Mouse (Mus musculus) hindbrain, embryonic 11.5 days (tissue): ENCODE measurements around the gene Cdh24. TPM values are rescaled to one million over a fixed set of nuclear protein-coding genes. Genes with fewer than 3 reads are reported as not detected.

Experiments
- ATAC-seq: fragments of 200-750 bp; cut with Nextera tagmentation; 2 replicates; pipeline ENCODE4 v1.8.0; 2017; ENCODE audit warnings: mild to moderate bottlenecking, moderate TSS enrichment, moderate library complexity; ENCODE audit not compliant: low FRiP score
- DNase-seq: peaks from one replicate; pipeline ENCODE4 v3.0.0-alpha.2; 2015; ENCODE audit warnings: low spot score
- H3K27ac ChIP-seq: fragments of 300-500 bp; sonication (generic); 2 replicates; pipeline ENCODE4 v1.5.1; 2014; ENCODE audit warnings: mild to moderate bottlenecking, low read depth, low read length
- H3K27me3 ChIP-seq: fragments of 300-500 bp; sonication (generic); 2 replicates; pipeline ENCODE4 v1.6.1; 2014; ENCODE audit warnings: mild to moderate bottlenecking, low read length, moderate library complexity, mixed read lengths; ENCODE audit not compliant: control insufficient read depth, insufficient read depth
- H3K36me3 ChIP-seq: fragments of 300-500 bp; sonication (generic); 2 replicates; pipeline ENCODE4 v1.6.1; 2014; ENCODE audit warnings: mild to moderate bottlenecking, low read length, moderate library complexity, mixed read lengths; ENCODE audit not compliant: control insufficient read depth, insufficient read depth
- H3K4me1 ChIP-seq: fragments of 300-500 bp; sonication (generic); replicated peaks from 2 replicates; pipeline ENCODE4 v1.6.1; 2014; ENCODE audit warnings: low read length, mixed read lengths; ENCODE audit not compliant: control insufficient read depth, insufficient read depth
- H3K4me2 ChIP-seq: fragments of 300-500 bp; sonication (generic); replicated peaks from 2 replicates; pipeline ENCODE4 v1.6.1; 2014; ENCODE audit warnings: mild to moderate bottlenecking, low read depth, low read length
- H3K4me3 ChIP-seq: fragments of 300-500 bp; sonication (generic); 2 replicates; pipeline ENCODE4 v1.5.1; 2014; ENCODE audit warnings: low read depth, low read length
- H3K9ac ChIP-seq: fragments of 300-500 bp; sonication (generic); 2 replicates; pipeline ENCODE4 v1.6.1; 2014; ENCODE audit warnings: low read depth, low read length
- H3K9me3 ChIP-seq: fragments of 300-500 bp; sonication (generic); 2 replicates; pipeline ENCODE4 v1.6.1; 2016; ENCODE audit warnings: low read length; ENCODE audit not compliant: control insufficient read depth
- WGBS: fragments of 180-500 bp; shearing (Covaris S2); extraction: QIAGEN DNeasy Blood & Tissue Kit; methylation state at CpG from one replicate; pipeline ENCODE4 v1.1.7; 2014; 5-methylcytosine and 5-hydroxymethylcytosine counted together
- polyA plus RNA-seq: library from polyadenylated mRNA; unstranded; fragments of >200 nt; fragmentation: Nextera tagmentation; extraction: Ambion mirVana; gene quantifications from 2 replicates; pipeline ENCODE4 v1.2.1, GENCODE M21; 2014

Gene Cdh24
- polyA plus RNA-seq, 1 experiment from 2014 or later, result 8.1 TPM

GRCm38 (mm10) chr14:54609245-54609644 lies 31.9 kb downstream of the Cdh24 start:
- 82% methylated on average over 4 of the region's 4 CpGs for WGBS
- Histone ChIP-seq H3K4me3 (no peak overlapping the region), H3K4me1 (no peaks in the 10 kb centered on the region), H3K27me3 (no peaks in the 10 kb centered on the region), H3K9me3 (no peaks in the 10 kb centered on the region), H3K4me2 (no peak overlapping the region), H3K9ac (no peak overlapping the region), H3K36me3 (no peaks in the 10 kb centered on the region), H3K27ac (no peak overlapping the region)
- ATAC-seq (no peak), DNase-seq (no peak)

- Histone ChIP-seq H3K4me2 (no peak overlapping the region), H3K27ac (no peak overlapping the region), H3K36me3 (no peaks in the 10 kb centered on the region), H3K4me1 (no peaks in the 10 kb centered on the region), H3K9me3 (no peaks in the 10 kb centered on the region), H3K9ac (no peak overlapping the region), H3K27me3 (no peaks in the 10 kb centered on the region), H3K4me3 (no peak overlapping the region)
- WGBS, result 37% methylated on average over 8 of the region's 8 CpGs
- no peak for DNase-seq
- ATAC-seq, result no peak
Measured at GRCm38 (mm10) chr14:54607226-54607625, 33.9 kb downstream of the Cdh24 start.

- Histone ChIP-seq H3K4me3 (peak within 1 kb of the TSS; percentile 37), H3K4me2 (peak within 1 kb of the TSS; percentile 43), H3K36me3 (no peaks in the 10 kb centered on the region), H3K27me3 (no peaks in the 10 kb centered on the region), H3K27ac (peak within 1 kb of the TSS; percentile 55; the same call in 1 of the 2 replicates), H3K4me1 (no peaks in the 10 kb centered on the region), H3K9ac (peak within 1 kb of the TSS; percentile 53; the same call in 1 of the 2 replicates), H3K9me3 (no peaks in the 10 kb centered on the region)
- DNase-seq (peak; percentile 86), ATAC-seq (peak; percentile 55)
- WGBS, result under 1% methylated on average over 27 of the region's 39 CpGs
Measured at GRCm38 (mm10) chr14:54605752-54606321, 35.3 kb downstream of the Cdh24 start, which contains the start of gene 4931414P19Rik. TSS of gene 4931414P19Rik (minus strand) at chr14:54605993.

- Histone ChIP-seq H3K27me3 (no peaks in the 10 kb centered on the region), H3K4me3 (peak overlapping the region; percentile 56), H3K4me2 (peak overlapping the region; percentile 42; the same call in 1 of the 2 replicates), H3K9ac (no peak overlapping the region; the same call in 1 of the 2 replicates), H3K4me1 (no peaks in the 10 kb centered on the region), H3K9me3 (no peaks in the 10 kb centered on the region), H3K36me3 (no peaks in the 10 kb centered on the region), H3K27ac (peak overlapping the region; percentile 81; the same call in 1 of the 2 replicates)
- DNase-seq, result no peak
- 86% methylated on average over 8 of the region's 8 CpGs for WGBS
- no peak for ATAC-seq
Measured at GRCm38 (mm10) chr14:54603686-54604085, 37.5 kb downstream of the Cdh24 start.

- no peaks in the 10 kb centered on the region for H3K4me1 ChIP-seq
- H3K4me3 ChIP-seq, result peak overlapping the region; percentile 56
- H3K9ac ChIP-seq, result peak overlapping the region; percentile 93
- no peaks in the 10 kb centered on the region for H3K9me3 ChIP-seq
- no peaks in the 10 kb centered on the region for H3K36me3 ChIP-seq
- WGBS, result under 1% methylated on average over 46 of the region's 46 CpGs
- ATAC-seq (peak; percentile 98), DNase-seq (peak; percentile 95)
- H3K4me2 ChIP-seq, result peak overlapping the region; percentile 42
- H3K27ac ChIP-seq, result peak overlapping the region; percentile 81
- H3K27me3 ChIP-seq, result no peaks in the 10 kb centered on the region
Measured at GRCm38 (mm10) chr14:54603038-54603654, 38.0 kb downstream of the Cdh24 start.

- DNase-seq (no peak), ATAC-seq (peak; percentile 15)
- no peaks in the 10 kb centered on the region for H3K36me3 ChIP-seq
- H3K4me2 ChIP-seq, result peak overlapping the region; percentile 42
- H3K9ac ChIP-seq, result peak overlapping the region; percentile 24; the same call in 1 of the 2 replicates
- H3K4me3 ChIP-seq, result peak overlapping the region; percentile 56
- 45% methylated on average over 4 of the region's 4 CpGs for WGBS
- H3K27me3 ChIP-seq, result no peaks in the 10 kb centered on the region
- no peaks in the 10 kb centered on the region for H3K4me1 ChIP-seq
- no peaks in the 10 kb centered on the region for H3K9me3 ChIP-seq
- peak overlapping the region; percentile 81; the same call in 1 of the 2 replicates for H3K27ac ChIP-seq
Measured at GRCm38 (mm10) chr14:54602613-54603012, 38.6 kb downstream of the Cdh24 start.

GRCm38 (mm10) chr14:54601601-54602000 lies 39.6 kb downstream of the Cdh24 start:
- Histone ChIP-seq H3K9me3 (no peaks in the 10 kb centered on the region), H3K36me3 (no peaks in the 10 kb centered on the region), H3K27me3 (no peaks in the 10 kb centered on the region), H3K27ac (no peak overlapping the region), H3K4me3 (no peak overlapping the region), H3K4me1 (no peaks in the 10 kb centered on the region), H3K4me2 (no peak overlapping the region), H3K9ac (no peak overlapping the region)
- ATAC-seq, result no peak
- DNase-seq, result no peak
- 80% methylated on average over 2 of the region's 2 CpGs for whole genome bisulfite sequencing

- ATAC-seq (no peak), DNase-seq (no peak)
- Histone ChIP-seq H3K9ac (no peak overlapping the region), H3K36me3 (peaks cover 2% of the 10 kb centered on the region; the same call in 1 of the 2 replicates), H3K4me1 (no peaks in the 10 kb centered on the region), H3K4me2 (no peak overlapping the region), H3K9me3 (no peaks in the 10 kb centered on the region), H3K27ac (no peak overlapping the region), H3K4me3 (no peak overlapping the region), H3K27me3 (no peaks in the 10 kb centered on the region)
- WGBS, result 81% methylated on average over 7 of the region's 7 CpGs
Measured at GRCm38 (mm10) chr14:54597084-54597483, 44.1 kb downstream of the Cdh24 start.
